Mouse (Mus musculus) lung, postnatal 0 days (tissue): Measurements from ENCODE around the gene Hivep3. TPM values are rescaled to one million over a fixed set of nuclear protein-coding genes. Genes with fewer than 3 reads are reported as not detected.

Experiments used
- ATAC-seq: fragments of 200-750 bp; cut with Nextera tagmentation; 2 replicates; pipeline ENCODE4 v1.8.0; 2017; ENCODE audit warnings: moderate library complexity
- DNase-seq: peaks from one replicate; pipeline ENCODE4 v3.0.0-alpha.2; 2016; ENCODE audit warnings: low spot score
- H3K27ac ChIP-seq: fragments of 300-500 bp; sonication (generic); 2 replicates; pipeline ENCODE4 v1.5.1; 2014; ENCODE audit warnings: antibody characterized with exemption, mild to moderate bottlenecking, low read length, mixed read lengths
- H3K27me3 ChIP-seq: fragments of 300-500 bp; sonication (generic); replicated peaks from 2 replicates; pipeline ENCODE4 v1.6.1; 2014; ENCODE audit warnings: low read length, mixed read lengths; ENCODE audit not compliant: insufficient read depth
- H3K36me3 ChIP-seq: fragments of 300-500 bp; sonication (generic); 2 replicates; pipeline ENCODE4 v1.6.1; 2014; ENCODE audit warnings: low read length, mixed read lengths; ENCODE audit not compliant: insufficient read depth
- H3K4me1 ChIP-seq: fragments of 300-500 bp; sonication (generic); 2 replicates; pipeline ENCODE4 v1.6.1; 2014; ENCODE audit warnings: antibody characterized with exemption, low read depth, low read length, mixed read lengths; ENCODE audit not compliant: insufficient read depth
- H3K4me2 ChIP-seq: fragments of 300-500 bp; sonication (generic); replicated peaks from 2 replicates; pipeline ENCODE4 v1.6.1; 2014; ENCODE audit warnings: low read depth, mild to moderate bottlenecking, low read length, moderate library complexity, mixed read lengths
- H3K4me3 ChIP-seq: fragments of 300-500 bp; sonication (generic); 2 replicates; pipeline ENCODE4 v1.5.1; 2014; ENCODE audit warnings: low read depth, low read length
- H3K9ac ChIP-seq: fragments of 300-500 bp; sonication (generic); replicated peaks from 2 replicates; pipeline ENCODE4 v1.6.1; 2014; ENCODE audit warnings: low read depth, mild to moderate bottlenecking
- H3K9me3 ChIP-seq: fragments of 300-500 bp; sonication (generic); 2 replicates; pipeline ENCODE4 v1.6.1; 2016; ENCODE audit warnings: low read length, mixed read lengths
- CTCF ChIP-seq: IDR thresholded peaks from 2 replicates; pipeline ENCODE4 v1.5.1; 2016; ENCODE audit warnings: antibody characterized with exemption, mild to moderate bottlenecking
- EP300 ChIP-seq: IDR thresholded peaks from 2 replicates; pipeline ENCODE4 v1.6.1; 2016; ENCODE audit warnings: antibody characterized with exemption, mild to moderate bottlenecking, control low read depth
- WGBS: fragments of 180-500 bp; shearing (Covaris S2); extraction: QIAGEN DNeasy Blood & Tissue Kit; methylation state at CpG from one replicate; pipeline ENCODE4 v1.1.7; 2014; 5-methylcytosine and 5-hydroxymethylcytosine counted together
- polyA plus RNA-seq: library from polyadenylated mRNA; unstranded; fragments of >200 nt; fragmentation: Nextera tagmentation; extraction: Ambion mirVana; gene quantifications from 2 replicates; pipeline ENCODE4 v1.2.1, GENCODE M21; 2015

Gene Hivep3
- polyA plus RNA-seq, 1 experiment from 2014 or later: 30.7 TPM

- H3K4me2 ChIP-seq: no peak overlapping the region
- no peaks in the 10 kb centered on the region for H3K27me3 ChIP-seq
- peaks cover 4% of the 10 kb centered on the region; the same call in 1 of the 2 replicates for H3K4me1 ChIP-seq
- 49% methylated on average over 8 of the region's 8 CpGs for WGBS
- H3K9me3 ChIP-seq: no peaks in the 10 kb centered on the region
- TF ChIP-seq CTCF: no peak
- no peak for TF ChIP-seq EP300
- DNase-seq (peak; percentile 74), ATAC-seq (peak; percentile 70)
- no peak overlapping the region for H3K4me3 ChIP-seq
- no peak overlapping the region for H3K9ac ChIP-seq
- no peaks in the 10 kb centered on the region for H3K36me3 ChIP-seq
- no peak overlapping the region for H3K27ac ChIP-seq
These were observed 118.9 kb downstream of the Hivep3 start for GRCm38 (mm10) chr4:119852483-119852882.

GRCm38 (mm10) chr4:119854307-119855144 lies 120.9 kb downstream of the Hivep3 start:
- Histone ChIP-seq H3K4me1 (peaks cover 4% of the 10 kb centered on the region; the same call in 1 of the 2 replicates), H3K9ac (no peak overlapping the region), H3K4me2 (no peak overlapping the region), H3K9me3 (no peaks in the 10 kb centered on the region), H3K36me3 (no peaks in the 10 kb centered on the region), H3K27me3 (no peaks in the 10 kb centered on the region), H3K27ac (no peak overlapping the region), H3K4me3 (no peak overlapping the region)
- DNase-seq (peak; percentile 74), ATAC-seq (peak; percentile 88)
- WGBS: 60% methylated on average over 9 of the region's 9 CpGs
- TF ChIP-seq EP300 (no peak), CTCF (peak; percentile 56)

GRCm38 (mm10) chr4:119859454-119859853 lies 125.9 kb downstream of the Hivep3 start:
- no peaks in the 10 kb centered on the region for H3K27me3 ChIP-seq
- no peak overlapping the region for H3K4me2 ChIP-seq
- no peaks in the 10 kb centered on the region for H3K36me3 ChIP-seq
- H3K4me1 ChIP-seq: no peaks in the 10 kb centered on the region
- no peaks in the 10 kb centered on the region for H3K9me3 ChIP-seq
- no peak for TF ChIP-seq EP300
- TF ChIP-seq CTCF: no peak
- no peak overlapping the region for H3K9ac ChIP-seq
- peak; percentile 63 for ATAC-seq
- WGBS: 19% methylated on average over 4 of the region's 4 CpGs
- peak; percentile 63 for DNase-seq
- no peak overlapping the region for H3K27ac ChIP-seq
- H3K4me3 ChIP-seq: no peak overlapping the region

GRCm38 (mm10) chr4:119861001-119861400 lies 127.4 kb downstream of the Hivep3 start:
- Histone ChIP-seq H3K36me3 (no peaks in the 10 kb centered on the region), H3K4me1 (no peaks in the 10 kb centered on the region), H3K27ac (no peak overlapping the region), H3K9ac (no peak overlapping the region), H3K9me3 (no peaks in the 10 kb centered on the region), H3K4me2 (no peak overlapping the region), H3K27me3 (no peaks in the 10 kb centered on the region), H3K4me3 (no peak overlapping the region)
- DNase-seq (no peak), ATAC-seq (peak; percentile 30; the same call in 1 of the 2 replicates)
- TF ChIP-seq CTCF (no peak), EP300 (no peak)
- WGBS: 53% methylated on average over 4 of the region's 4 CpGs

GRCm38 (mm10) chr4:119865827-119866455 lies 132.4 kb downstream of the Hivep3 start:
- Histone ChIP-seq H3K27ac (no peak overlapping the region), H3K4me2 (no peak overlapping the region), H3K9me3 (no peaks in the 10 kb centered on the region), H3K9ac (no peak overlapping the region), H3K36me3 (no peaks in the 10 kb centered on the region), H3K4me3 (no peak overlapping the region), H3K27me3 (no peaks in the 10 kb centered on the region), H3K4me1 (no peaks in the 10 kb centered on the region; the same call in 1 of the 2 replicates)
- ATAC-seq (peak; percentile 66), DNase-seq (peak; percentile 29)
- TF ChIP-seq CTCF (no peak), EP300 (no peak)
- WGBS: 27% methylated on average over 3 of the region's 3 CpGs

- no peaks in the 10 kb centered on the region for H3K36me3 ChIP-seq
- no peak for DNase-seq
- no peak for ATAC-seq
- 97% methylated on average over 3 of the region's 3 CpGs for WGBS
- no peaks in the 10 kb centered on the region; the same call in 1 of the 2 replicates for H3K4me1 ChIP-seq
- H3K9me3 ChIP-seq: no peaks in the 10 kb centered on the region
- H3K4me2 ChIP-seq: no peak overlapping the region
- no peak overlapping the region for H3K27ac ChIP-seq
- TF ChIP-seq EP300: no peak
- no peak for TF ChIP-seq CTCF
- no peak overlapping the region for H3K9ac ChIP-seq
- H3K4me3 ChIP-seq: no peak overlapping the region
- no peaks in the 10 kb centered on the region for H3K27me3 ChIP-seq
These were observed 133.5 kb downstream of the Hivep3 start for GRCm38 (mm10) chr4:119867132-119867531.
